Comparison of ENCODE assay signal across 22 mouse cellular contexts in genomic region chr12:98881796-98882195, GRCm38 (mm10). TPM values are rescaled to one million over a fixed set of nuclear protein-coding genes. Genes with fewer than 3 reads are reported as not detected.
DNase-seq lines count a peak whose midpoint lies in the region; ATAC-seq lines count a peak whose summit lies in the region.
"Had no signal": no experiment of that assay in that cellular context is flagged by ENCODE, and none has a peak within 500 bp of the region (broad histone marks: within the 10 kb centered on the region; RNA-seq: fewer than 3 reads in every experiment).

No protein-coding gene starts in this region.

- no peaks in the 10 kb centered on the region for H3K9me3 ChIP-seq in heart, embryonic 11.5 days (replicated peaks; ENCODE audit: control insufficient read depth, low read length)
- H3K9me3 ChIP-seq in hindbrain, embryonic 14.5 days (ENCODE audit: control insufficient read depth, low read length), result no peaks in the 10 kb centered on the region
- no peaks in the 10 kb centered on the region for H3K9me3 ChIP-seq in hindbrain, embryonic 11.5 days (ENCODE audit: control insufficient read depth, low read length)
- H3K9me3 ChIP-seq: forebrain, embryonic 15.5 days; heart, embryonic 13.5 days; neural tube, embryonic 12.5 days had no signal

- WGBS in heart, embryonic 11.5 days (ENCODE audit: insufficient replicate concordance), result 69% methylated on average over 5 of the region's 5 CpGs
- WGBS in hindbrain, embryonic 14.5 days, result 61% methylated on average over 5 of the region's 5 CpGs
- 89% methylated on average over 5 of the region's 5 CpGs for WGBS in hindbrain, embryonic 11.5 days

- no peak overlapping the region for H3K4me3 ChIP-seq in heart, embryonic 11.5 days (ENCODE audit: low read depth, low read length)
- H3K4me3 ChIP-seq in hindbrain, embryonic 14.5 days (replicated peaks; ENCODE audit: low read length), result no peak overlapping the region
- H3K4me3 ChIP-seq in hindbrain, embryonic 11.5 days (ENCODE audit: low read depth, low read length), result no peak overlapping the region
- H3K4me3 ChIP-seq: erythroblast, embryonic 14.5 days; forebrain, embryonic 15.5 days; heart, embryonic 13.5 days; neural tube, embryonic 12.5 days had no signal

- no peak overlapping the region for H3K9ac ChIP-seq in heart, embryonic 11.5 days (ENCODE audit: low read depth, low read length)
- no peak overlapping the region for H3K9ac ChIP-seq in hindbrain, embryonic 14.5 days
- H3K9ac ChIP-seq in hindbrain, embryonic 11.5 days (ENCODE audit: low read depth, low read length), result no peak overlapping the region
- H3K9ac ChIP-seq: forebrain, embryonic 15.5 days; heart, embryonic 13.5 days; liver, postnatal 0 days; neural tube, embryonic 12.5 days had no signal

- H3K27me3 ChIP-seq in heart, embryonic 11.5 days (ENCODE audit: control insufficient read depth, insufficient read depth, low read length), result no peaks in the 10 kb centered on the region
- H3K27me3 ChIP-seq in hindbrain, embryonic 14.5 days (ENCODE audit: control insufficient read depth, insufficient read depth, low read length), result no peaks in the 10 kb centered on the region
- H3K27me3 ChIP-seq in hindbrain, embryonic 11.5 days (ENCODE audit: control insufficient read depth, insufficient read depth, low read length), result no peaks in the 10 kb centered on the region
- H3K27me3 ChIP-seq: forebrain, embryonic 15.5 days; heart, embryonic 13.5 days; neural tube, embryonic 12.5 days had no signal

- no peak overlapping the region for H3K27ac ChIP-seq in heart, embryonic 11.5 days (ENCODE audit: low read depth, low read length)
- no peak overlapping the region for H3K27ac ChIP-seq in hindbrain, embryonic 14.5 days
- H3K27ac ChIP-seq in hindbrain, embryonic 11.5 days (ENCODE audit: low read depth, low read length), result no peak overlapping the region
- H3K27ac ChIP-seq: forebrain, embryonic 15.5 days; heart, embryonic 13.5 days; neural tube, embryonic 12.5 days had no signal

- no peak overlapping the region for H3K4me2 ChIP-seq in heart, embryonic 11.5 days
- H3K4me2 ChIP-seq in hindbrain, embryonic 14.5 days (replicated peaks), result no peak overlapping the region
- H3K4me2 ChIP-seq in hindbrain, embryonic 11.5 days (replicated peaks; ENCODE audit: low read depth, low read length), result no peak overlapping the region
- H3K4me2 ChIP-seq: forebrain, embryonic 15.5 days; heart, embryonic 13.5 days; midbrain, embryonic 11.5 days; neural tube, embryonic 12.5 days had no signal

- ATAC-seq in heart, embryonic 11.5 days (replicated peaks; ENCODE audit: insufficient number of reproducible peaks, low FRiP score, low TSS enrichment), result no peak
- ATAC-seq in hindbrain, embryonic 14.5 days (ENCODE audit: low FRiP score), result no peak
- no peak for ATAC-seq in hindbrain, embryonic 11.5 days (ENCODE audit: low FRiP score)
- ATAC-seq: activated CD4-positive, CD25-positive, alpha-beta regulatory T cell, adult 4 months; forebrain, embryonic 15.5 days; hindbrain, embryonic 16.5 days; intestine, embryonic 16.5 days; liver, postnatal 0 days had no signal

- DNase-seq in heart, adult 11 months, result peak; percentile 27
- peak; percentile 26 for DNase-seq in hindbrain, embryonic 14.5 days (ENCODE audit: low spot score)
- DNase-seq in hindbrain, embryonic 11.5 days (ENCODE audit: low spot score), result no peak
- peak; percentile 4 for DNase-seq in lung, postnatal 10 days
- no peak for DNase-seq in lung, adult 18-20 months
- DNase-seq in NIH3T3 (ENCODE audit: low read depth), result peak; percentile 45
- DNase-seq in spleen, adult 18-20 months, result no peak
- DNase-seq: cerebellum, adult 9-10 months; gastrocnemius, postnatal 25 days; kidney, postnatal 10 days; liver, postnatal 0 days; thymus, adult 18-20 months; thymus, postnatal 4 days had no signal

- H3K36me3 ChIP-seq in heart, embryonic 11.5 days (ENCODE audit: control insufficient read depth, insufficient read depth, low read length), result no peaks in the 10 kb centered on the region
- 0 out of 2 replicates have a peak, but pooled peaks cover 2% of the 10 kb centered on the region for H3K36me3 ChIP-seq in hindbrain, embryonic 14.5 days (replicated peaks; ENCODE audit: control insufficient read depth, insufficient read depth)
- no peaks in the 10 kb centered on the region for H3K36me3 ChIP-seq in hindbrain, embryonic 11.5 days (ENCODE audit: control insufficient read depth, insufficient read depth, low read length)
- H3K36me3 ChIP-seq: forebrain, embryonic 15.5 days; heart, embryonic 13.5 days; neural tube, embryonic 12.5 days had no signal

- no peaks in the 10 kb centered on the region for H3K4me1 ChIP-seq in heart, embryonic 11.5 days (ENCODE audit: control insufficient read depth, insufficient read depth, low read length)
- H3K4me1 ChIP-seq in hindbrain, embryonic 14.5 days (replicated peaks; ENCODE audit: control insufficient read depth, insufficient read depth, low read length), result no peaks in the 10 kb centered on the region
- H3K4me1 ChIP-seq in hindbrain, embryonic 11.5 days (replicated peaks; ENCODE audit: control insufficient read depth, insufficient read depth, low read length), result no peaks in the 10 kb centered on the region
- H3K4me1 ChIP-seq: neural tube, embryonic 12.5 days had no signal

RNA-seq across cellular contexts. Expression of gene Eml5, which starts 19.5 kb away (rescaled TPM):
- polyA plus RNA-seq in heart, embryonic 11.5 days (2014; fragmentation: Nextera tagmentation; extraction: Ambion mirVana), result 3.9 and 4.7 TPM in 2 replicates
- 14.3 and 18.7 TPM in 2 replicates for polyA plus RNA-seq in hindbrain, embryonic 14.5 days (2014; fragmentation: Nextera tagmentation; extraction: Ambion mirVana)
- 15.8 and 21.9 TPM in 2 replicates for polyA plus RNA-seq in hindbrain, embryonic 11.5 days (2014; fragmentation: Nextera tagmentation; extraction: Ambion mirVana)

RNA-seq across cellular contexts. Expression of gene Ttc8, which starts 38.6 kb away (rescaled TPM):
- 17.4 and 17.5 TPM in 2 replicates for polyA plus RNA-seq in heart, embryonic 11.5 days (2014; fragmentation: Nextera tagmentation; extraction: Ambion mirVana)
- polyA plus RNA-seq in hindbrain, embryonic 14.5 days (2014; fragmentation: Nextera tagmentation; extraction: Ambion mirVana), result 31.4 and 33.3 TPM in 2 replicates
- polyA plus RNA-seq in hindbrain, embryonic 11.5 days (2014; fragmentation: Nextera tagmentation; extraction: Ambion mirVana), result 40.4 and 43.4 TPM in 2 replicates
- polyA plus RNA-seq: erythroblast, embryonic 14.5 days had no signal

Comparison
In these comparisons a context has a peak if more than half of its experiments do, and no peak if none do; other contexts are left out.
1. DNase-seq: peak in heart, adult 11 months (single experiment), hindbrain, embryonic 14.5 days (single experiment), lung, postnatal 10 days (single experiment) and NIH3T3 (single experiment); none in hindbrain, embryonic 11.5 days (single experiment), lung, adult 18-20 months (0 of 2) and spleen, adult 18-20 months (0 of 2).